Mouse (Mus musculus): Measurements from ENCODE around the gene Mt2. TPM values are rescaled to one million over a fixed set of nuclear protein-coding genes. Genes with fewer than 3 reads are reported as not detected.
A peak's percentile ranks its signal among the peaks of the same experiment; 100 is the strongest.

The Mt2 gene
- total and polyA plus RNA-seq, 3 experiments, result 4.3 to 212 (median 54.4) TPM

- TF ChIP-seq MAFK (IDR thresholded peaks at IDR 0.05; ENCODE audit: insufficient replicate concordance, low read length) (no peak), SIN3A (IDR thresholded peaks at IDR 0.05; ENCODE audit: low read length) (no peak), CHD1 (IDR thresholded peaks at IDR 0.05; ENCODE audit: low read depth, low read length) (no peak), ZMIZ1 (IDR thresholded peaks at IDR 0.05; ENCODE audit: low read depth, low read length) (no peak), MEF2A (IDR thresholded peaks at IDR 0.05; ENCODE audit: borderline replicate concordance, low read depth, low read length) (peak; percentile 62; the same call in 1 of the 2 replicates), USF2 (conservative IDR thresholded peaks at IDR 0.05; ENCODE audit: low read depth, low read length) (no peak), E2F4 (IDR thresholded peaks at IDR 0.05; ENCODE audit: insufficient replicate concordance, low read depth, low read length) (no peak), TBP (conservative IDR thresholded peaks at IDR 0.05; ENCODE audit: low read depth, low read length) (no peak; the same call in 1 of the 2 replicates), ELF1 (IDR thresholded peaks at IDR 0.05; ENCODE audit: low read depth, low read length) (peak; percentile 41; the same call in 1 of the 2 replicates), EP300 (IDR thresholded peaks at IDR 0.05; ENCODE audit: low read length) (no peak), RCOR1 (conservative IDR thresholded peaks at IDR 0.05; ENCODE audit: low read depth, low read length) (no peak), CHD2 (IDR thresholded peaks at IDR 0.05; ENCODE audit: low read length) (no peak), ZC3H11A (IDR thresholded peaks at IDR 0.05; ENCODE audit: low read depth, low read length) (no peak), JUN (IDR thresholded peaks at IDR 0.05; ENCODE audit: insufficient read depth, low read depth, low read length) (no peak), MXI1 (IDR thresholded peaks at IDR 0.05; ENCODE audit: low read depth, low read length) (peak; percentile 69), RAD21 (IDR thresholded peaks at IDR 0.05; ENCODE audit: low read depth, low read length) (no peak; the same call in none of the 2 replicates)
Observed at GRCm38 (mm10) chr8:94183117-94183516, 10.7 kb downstream of the Mt2 start (continued).

- Histone ChIP-seq H3K79me2 (replicated peaks; ENCODE audit: control insufficient read depth, extremely low read depth, insufficient read depth, poor library complexity, severe bottlenecking) (peaks cover 4% of the 10 kb centered on the region; the same call in 1 of the 2 replicates), H3K27me3 (replicated peaks) (peaks cover 52% of the 10 kb centered on the region), H3K9me3 (replicated peaks; ENCODE audit: low read length) (no peaks in the 10 kb centered on the region), H3K27ac (ENCODE audit: insufficient read depth, low read depth) (peak overlapping the region; percentile 94), H3K4me2 (ENCODE audit: insufficient read depth, low read depth, poor library complexity, severe bottlenecking) (peak overlapping the region; percentile 93), H3K4me1 (ENCODE audit: control insufficient read depth in 1 of 2, insufficient read depth in 2 of 2) (peaks cover 25 to 48% of the 10 kb centered on the region in 2 experiments), H3K4me3 (replicated peaks in 1 of 3; ENCODE audit: low read depth in 2 of 3, low read length in 2 of 3, poor library complexity in 1 of 3) (peak overlapping the region; percentile 20 to 55 (median 39)), H3K9ac (ENCODE audit: insufficient read depth, low read depth) (peak overlapping the region; percentile 90), H3K36me3 (replicated peaks in 1 of 2; ENCODE audit: control insufficient read depth in 1 of 2, insufficient read depth in 1 of 2, low read length in 1 of 2) (no peaks in the 10 kb centered on the region)
- DNase-seq (ENCODE audit: extremely low read depth), result peak; percentile 61
- in situ Hi-C loops (cut with MboI; ENCODE audit: low pct_ligation_motif_present, low pct_unique_long_range_greater_than_20kb, low sequenced_read_pairs) (loop anchor here (25.0 kb wide), 1 partner anchor 497 kb away; no protein-coding TSS in a partner anchor), dilution Hi-C loops (cut with MboI; ENCODE audit: extremely low pct_ligation_motif_present, extremely low pct_unique_long_range_greater_than_20kb, low sequenced_read_pairs) (no loop called here)
- TF ChIP-seq MAX (IDR thresholded peaks at IDR 0.05; ENCODE audit: low read length), result no peak
- TF ChIP-seq ZNF384 (IDR thresholded peaks at IDR 0.05; ENCODE audit: low read depth, low read length), result no peak
- peak; percentile 48; the same call in 1 of the 2 replicates for TF ChIP-seq MEF2A (IDR thresholded peaks at IDR 0.05; ENCODE audit: borderline replicate concordance, low read depth, low read length)
- peak in 1 of 2 experiments; percentile 8; a peak in 1 of 4 replicates for TF ChIP-seq CTCF (conservative IDR thresholded peaks at IDR 0.05 in 1 of 2, IDR thresholded peaks at IDR 0.05 in 1 of 2; ENCODE audit: low read depth in 2 of 2, low read length in 2 of 2)
- peak; percentile 31 for TF ChIP-seq BHLHE40 (IDR thresholded peaks at IDR 0.05; ENCODE audit: low read depth, low read length)
- 0 out of 2 replicates have a peak, but pooled peaks have one; percentile 55 for TF ChIP-seq NELFE (IDR thresholded peaks at IDR 0.05; ENCODE audit: low read depth, low read length)
- TF ChIP-seq ZKSCAN1 (IDR thresholded peaks at IDR 0.05; ENCODE audit: borderline replicate concordance, low read depth, low read length), result no peak
- TF ChIP-seq MAZ (IDR thresholded peaks at IDR 0.05; ENCODE audit: low read depth, low read length), result no peak
- peak; percentile 55 for TF ChIP-seq IRF4 (IDR thresholded peaks at IDR 0.05; ENCODE audit: low read depth, low read length)
- TF ChIP-seq JUND (conservative IDR thresholded peaks at IDR 0.05; ENCODE audit: low read depth, low read length), result no peak
- peak; percentile 64 for TF ChIP-seq ELF1 (IDR thresholded peaks at IDR 0.05; ENCODE audit: low read depth, low read length)
- no peak for TF ChIP-seq GABPA (IDR thresholded peaks at IDR 0.05; ENCODE audit: insufficient replicate concordance, low read depth, low read length)
- no peak for TF ChIP-seq ZC3H11A (IDR thresholded peaks at IDR 0.05; ENCODE audit: low read depth, low read length)
- no peak for TF ChIP-seq USF1 (IDR thresholded peaks at IDR 0.05; ENCODE audit: low read depth, low read length)
- TF ChIP-seq UBTF (IDR thresholded peaks at IDR 0.05; ENCODE audit: low read depth, low read length), result no peak
- TF ChIP-seq TBP (conservative IDR thresholded peaks at IDR 0.05; ENCODE audit: low read depth, low read length), result 0 out of 2 replicates have a peak, but pooled peaks have one; percentile 56
- TF ChIP-seq RAD21 (IDR thresholded peaks at IDR 0.05; ENCODE audit: low read depth, low read length), result no peak
- TF ChIP-seq TCF12 (IDR thresholded peaks at IDR 0.05; ENCODE audit: low read depth, low read length), result peak; percentile 63; the same call in 1 of the 2 replicates
- TF ChIP-seq CHD2 (IDR thresholded peaks at IDR 0.05; ENCODE audit: low read length), result peak; percentile 80
- TF ChIP-seq RCOR1 (conservative IDR thresholded peaks at IDR 0.05; ENCODE audit: low read depth, low read length), result 0 out of 2 replicates have a peak, but pooled peaks have one; percentile 31
- peak; percentile 34; the same call in 1 of the 2 replicates for TF ChIP-seq EP300 (IDR thresholded peaks at IDR 0.05; ENCODE audit: low read length)
- TF ChIP-seq MYC (IDR thresholded peaks at IDR 0.05; ENCODE audit: low read depth, low read length), result peak; percentile 39; the same call in 1 of the 2 replicates
- TF ChIP-seq USF2 (conservative IDR thresholded peaks at IDR 0.05; ENCODE audit: low read depth, low read length), result no peak
- peak; percentile 58 for TF ChIP-seq POLR2A (IDR thresholded peaks at IDR 0.05; ENCODE audit: low read depth, low read length)
- no peak for TF ChIP-seq JUN (IDR thresholded peaks at IDR 0.05; ENCODE audit: insufficient read depth, low read depth, low read length)
- TF ChIP-seq SIN3A (IDR thresholded peaks at IDR 0.05; ENCODE audit: low read length), result peak; percentile 23; the same call in 1 of the 2 replicates
Observed at GRCm38 (mm10) chr8:94184357-94184843, 11.9 kb downstream of the Mt2 start.
